Mouse (Mus musculus) limb, embryonic 13.5 days (tissue): Measurements from ENCODE around the gene Slc16a3. TPM values are rescaled to one million over a fixed set of nuclear protein-coding genes. Genes with fewer than 3 reads are reported as not detected.

Experiments used
- ATAC-seq: fragments of 200-750 bp; cut with Nextera tagmentation; 2 replicates; pipeline ENCODE4 v1.8.0; 2017; ENCODE audit warnings: low read depth, moderate number of reproducible peaks, moderate TSS enrichment; ENCODE audit not compliant: low FRiP score
- H3K27ac ChIP-seq: fragments of 300-500 bp; sonication (generic); 2 replicates; pipeline ENCODE4 v1.5.1; 2015; ENCODE audit warnings: inconsistent platforms, mild to moderate bottlenecking, moderate library complexity
- H3K27me3 ChIP-seq: fragments of 300-500 bp; sonication (generic); 2 replicates; pipeline ENCODE4 v1.6.1; 2015; ENCODE audit warnings: mild to moderate bottlenecking, inconsistent platforms
- H3K36me3 ChIP-seq: fragments of 300-500 bp; sonication (generic); 2 replicates; pipeline ENCODE4 v1.6.1; 2015; ENCODE audit warnings: inconsistent platforms, mild to moderate bottlenecking, moderate library complexity
- H3K4me1 ChIP-seq: fragments of 300-500 bp; sonication (generic); 2 replicates; pipeline ENCODE4 v1.6.1; 2015; ENCODE audit warnings: inconsistent platforms
- H3K4me2 ChIP-seq: fragments of 300-500 bp; sonication (generic); replicated peaks from 2 replicates; pipeline ENCODE4 v1.6.1; 2015; ENCODE audit warnings: inconsistent platforms, mild to moderate bottlenecking, moderate library complexity
- H3K4me3 ChIP-seq: fragments of 300-500 bp; sonication (generic); 2 replicates; pipeline ENCODE4 v1.5.1; 2015; ENCODE audit warnings: moderate library complexity, mild to moderate bottlenecking, inconsistent platforms
- H3K9ac ChIP-seq: fragments of 300-500 bp; sonication (generic); 2 replicates; pipeline ENCODE4 v1.6.1; 2015; ENCODE audit warnings: mild to moderate bottlenecking, inconsistent platforms
- H3K9me3 ChIP-seq: fragments of 300-500 bp; sonication (generic); 2 replicates; pipeline ENCODE4 v1.6.1; 2016; ENCODE audit warnings: inconsistent platforms
- WGBS: fragments of 180-500 bp; shearing (Covaris S2); methylation state at CpG from one replicate; pipeline ENCODE4 v1.1.7; 2015; 5-methylcytosine and 5-hydroxymethylcytosine counted together
- polyA plus RNA-seq: library from polyadenylated mRNA; unstranded; fragments of >200 nt; fragmentation: Nextera tagmentation; extraction: Ambion mirVana; gene quantifications from 2 replicates; pipeline ENCODE4 v1.2.1, GENCODE M21; 2015

The Slc16a3 gene
- polyA plus RNA-seq, 1 experiment from 2014 or later, result 94.1 TPM

DNA sequence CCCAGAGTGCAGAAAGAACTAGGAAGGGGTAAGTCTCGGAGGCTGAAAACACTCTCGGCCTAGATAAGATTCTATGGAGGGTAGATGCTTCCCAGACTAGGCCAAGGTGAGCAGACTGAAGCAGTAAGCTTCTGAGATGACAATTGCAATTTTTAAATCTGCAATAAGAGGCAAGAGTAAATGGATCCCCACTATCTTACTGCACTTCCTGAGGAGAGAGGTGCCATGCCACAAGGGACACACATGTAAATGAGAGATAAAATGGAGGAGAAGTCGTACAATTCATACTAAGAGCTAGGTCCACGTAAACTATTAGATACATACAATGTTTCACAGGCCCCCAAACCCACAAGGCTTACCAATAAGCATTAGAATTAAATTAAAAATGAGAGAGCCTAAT lies 19.8 kb upstream of the Slc16a3 start:
- 92% methylated on average over 4 of the region's 4 CpGs for WGBS
- no peak for ATAC-seq
- Histone ChIP-seq H3K27me3 (no peaks in the 10 kb centered on the region), H3K4me1 (no peaks in the 10 kb centered on the region; the same call in 1 of the 2 replicates), H3K9me3 (no peaks in the 10 kb centered on the region), H3K27ac (no peak overlapping the region), H3K36me3 (peaks cover 17% of the 10 kb centered on the region), H3K9ac (no peak overlapping the region), H3K4me2 (no peak overlapping the region), H3K4me3 (no peak overlapping the region)

DNA sequence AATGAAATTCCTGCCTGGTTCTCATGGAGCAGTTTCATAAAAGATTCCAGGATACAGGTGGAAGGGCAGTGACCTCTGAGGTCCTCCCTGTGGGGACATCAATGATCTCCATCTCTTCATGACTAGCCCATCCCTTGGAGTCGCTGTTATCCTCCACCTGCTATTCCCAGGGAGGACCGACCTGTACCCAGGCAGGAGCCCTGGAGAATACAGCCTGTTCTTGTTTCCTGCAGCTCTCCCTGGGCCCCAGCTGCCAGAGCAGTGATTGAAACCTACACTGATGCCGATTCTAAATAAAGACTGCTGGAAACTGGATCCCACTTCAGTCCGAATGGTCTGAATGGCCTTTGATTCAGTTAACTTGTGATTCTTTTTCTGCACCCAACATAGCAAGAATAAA lies 16.8 kb upstream of the Slc16a3 start:
- no peak overlapping the region for H3K4me3 ChIP-seq
- H3K4me2 ChIP-seq, result no peak overlapping the region
- H3K27ac ChIP-seq, result no peak overlapping the region
- no peak for ATAC-seq
- no peaks in the 10 kb centered on the region; the same call in 1 of the 2 replicates for H3K4me1 ChIP-seq
- H3K9me3 ChIP-seq, result no peaks in the 10 kb centered on the region
- 0 out of 2 replicates have a peak, but pooled peaks cover 2% of the 10 kb centered on the region for H3K36me3 ChIP-seq
- H3K27me3 ChIP-seq, result no peaks in the 10 kb centered on the region
- 91% methylated on average over 4 of the region's 4 CpGs for WGBS
- H3K9ac ChIP-seq, result no peak overlapping the region

- no peak within 1 kb of the TSS for H3K27ac ChIP-seq
- peak within 1 kb of the TSS; percentile 78 for H3K4me3 ChIP-seq
- H3K27me3 ChIP-seq, result no peaks in the 10 kb centered on the region
- no peaks in the 10 kb centered on the region for H3K9me3 ChIP-seq
- 10% methylated on average over 44 of the region's 44 CpGs for WGBS
- ATAC-seq, result peak; percentile 87
- peak within 1 kb of the TSS; percentile 73 for H3K4me2 ChIP-seq
- 0 out of 2 replicates have a peak, but pooled peaks cover 2% of the 10 kb centered on the region for H3K36me3 ChIP-seq
- peak within 1 kb of the TSS; percentile 74 for H3K9ac ChIP-seq
- no peaks in the 10 kb centered on the region; the same call in 1 of the 2 replicates for H3K4me1 ChIP-seq
These were observed 15.5 kb upstream of the Slc16a3 start, which contains the start of gene Ccdc57 for GRCm38 (mm10) chr11:120932564-120933398. Ccdc57 (minus strand) TSS chr11:120932872.

GRCm38 (mm10) chr11:120937976-120938375 lies 10.3 kb upstream of the Slc16a3 start:
- no peaks in the 10 kb centered on the region; the same call in 1 of the 2 replicates for H3K4me1 ChIP-seq
- no peaks in the 10 kb centered on the region for H3K27me3 ChIP-seq
- ATAC-seq, result no peak
- H3K27ac ChIP-seq, result no peak overlapping the region
- H3K4me3 ChIP-seq, result no peak overlapping the region
- H3K36me3 ChIP-seq, result no peaks in the 10 kb centered on the region
- no peaks in the 10 kb centered on the region for H3K9me3 ChIP-seq
- no peak overlapping the region for H3K4me2 ChIP-seq
- WGBS, result 97% methylated on average over 1 of the region's 1 CpGs
- H3K9ac ChIP-seq, result no peak overlapping the region

GRCm38 (mm10) chr11:120938795-120939194 lies 9.5 kb upstream of the Slc16a3 start:
- no peaks in the 10 kb centered on the region for H3K4me1 ChIP-seq
- H3K4me2 ChIP-seq, result no peak overlapping the region
- H3K27me3 ChIP-seq, result peaks cover 4% of the 10 kb centered on the region; the same call in 1 of the 2 replicates
- no peak for ATAC-seq
- no peaks in the 10 kb centered on the region for H3K9me3 ChIP-seq
- H3K9ac ChIP-seq, result no peak overlapping the region
- H3K4me3 ChIP-seq, result no peak overlapping the region
- WGBS, result 38% methylated on average over 4 of the region's 4 CpGs
- no peaks in the 10 kb centered on the region for H3K36me3 ChIP-seq
- no peak overlapping the region for H3K27ac ChIP-seq

DNA sequence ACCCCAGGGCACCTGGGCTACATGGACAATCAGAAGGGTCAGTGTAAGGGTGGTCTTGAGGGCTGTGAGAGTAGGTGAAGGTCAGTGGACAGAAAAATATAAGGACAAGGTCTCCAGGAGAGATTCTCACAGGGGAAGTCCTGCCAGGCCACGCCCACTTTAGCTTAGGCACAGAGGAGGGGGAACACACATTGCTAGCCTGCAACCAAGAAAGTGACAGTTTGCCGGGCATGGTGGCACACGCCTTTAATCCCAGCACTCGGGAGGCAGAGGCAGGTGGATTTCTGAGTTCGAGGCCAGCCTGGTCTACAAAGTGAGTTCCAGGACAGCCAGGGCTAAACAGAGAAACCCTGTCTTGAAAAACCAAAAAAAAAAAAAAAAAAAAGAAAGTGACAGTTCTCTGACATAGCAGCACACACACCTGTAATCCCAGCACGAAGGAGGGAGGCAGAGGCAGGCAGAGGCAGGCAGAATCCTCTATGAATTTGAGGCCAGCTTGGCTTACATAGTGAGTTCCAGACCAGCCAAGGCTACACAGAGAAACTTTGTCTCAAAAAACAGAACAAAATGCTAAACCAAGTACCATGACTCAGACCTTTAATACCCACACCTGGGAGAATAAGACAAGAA lies 8.5 kb upstream of the Slc16a3 start:
- Histone ChIP-seq H3K4me1 (no peaks in the 10 kb centered on the region), H3K36me3 (no peaks in the 10 kb centered on the region), H3K27ac (no peak overlapping the region), H3K4me3 (no peak overlapping the region), H3K9ac (no peak overlapping the region), H3K27me3 (peaks cover 7% of the 10 kb centered on the region; the same call in 1 of the 2 replicates), H3K4me2 (no peak overlapping the region), H3K9me3 (no peaks in the 10 kb centered on the region)
- 57% methylated on average over 6 of the region's 6 CpGs for WGBS
- ATAC-seq, result no peak

- Histone ChIP-seq H3K4me3 (no peak overlapping the region), H3K27ac (no peak overlapping the region), H3K4me1 (no peaks in the 10 kb centered on the region), H3K27me3 (peaks cover 7% of the 10 kb centered on the region; the same call in 1 of the 2 replicates), H3K36me3 (no peaks in the 10 kb centered on the region), H3K9me3 (no peaks in the 10 kb centered on the region), H3K9ac (no peak overlapping the region), H3K4me2 (no peak overlapping the region)
- 84% methylated on average over 6 of the region's 6 CpGs for WGBS
- no peak for ATAC-seq
These were observed 7.3 kb upstream of the Slc16a3 start for GRCm38 (mm10) chr11:120940959-120941358.

GRCm38 (mm10) chr11:120945266-120945665 lies 3.0 kb upstream of the Slc16a3 start:
- ATAC-seq, result no peak
- Histone ChIP-seq H3K4me2 (no peak overlapping the region), H3K9me3 (no peaks in the 10 kb centered on the region), H3K27me3 (peaks cover 10% of the 10 kb centered on the region), H3K36me3 (no peaks in the 10 kb centered on the region), H3K4me3 (no peak overlapping the region), H3K4me1 (peaks cover 25% of the 10 kb centered on the region), H3K27ac (no peak overlapping the region), H3K9ac (no peak overlapping the region)
- 87% methylated on average over 7 of the region's 7 CpGs for WGBS

GRCm38 (mm10) chr11:120945926-120946325 lies 2.4 kb upstream of the Slc16a3 start:
- Histone ChIP-seq H3K27me3 (peaks cover 10% of the 10 kb centered on the region), H3K27ac (no peak overlapping the region), H3K4me3 (no peak overlapping the region), H3K36me3 (no peaks in the 10 kb centered on the region), H3K4me1 (peaks cover 29% of the 10 kb centered on the region), H3K9me3 (no peaks in the 10 kb centered on the region), H3K9ac (no peak overlapping the region), H3K4me2 (no peak overlapping the region)
- ATAC-seq, result no peak
- 86% methylated on average over 5 of the region's 5 CpGs for WGBS

GRCm38 (mm10) chr11:120948861-120949851 lies 876 bp downstream of the Slc16a3 start:
- no peaks in the 10 kb centered on the region for H3K9me3 ChIP-seq
- H3K4me1 ChIP-seq, result peaks cover 46% of the 10 kb centered on the region
- ATAC-seq, result peak; percentile 55; the same call in 1 of the 2 replicates
- H3K27ac ChIP-seq, result peak overlapping the region; percentile 73
- under 1% methylated on average over 64 of the region's 75 CpGs for WGBS
- peak overlapping the region; percentile 64 for H3K4me3 ChIP-seq
- peak overlapping the region; percentile 83 for H3K4me2 ChIP-seq
- H3K27me3 ChIP-seq, result peaks cover 3% of the 10 kb centered on the region; the same call in 1 of the 2 replicates
- H3K9ac ChIP-seq, result peak overlapping the region; percentile 80
- 0 out of 2 replicates have a peak, but pooled peaks cover 6% of the 10 kb centered on the region for H3K36me3 ChIP-seq

GRCm38 (mm10) chr11:120949863-120950262 lies 1.6 kb downstream of the Slc16a3 start:
- Histone ChIP-seq H3K9me3 (no peaks in the 10 kb centered on the region), H3K36me3 (peaks cover 11% of the 10 kb centered on the region; the same call in 1 of the 2 replicates), H3K4me3 (peak overlapping the region; percentile 64), H3K9ac (peak overlapping the region; percentile 80), H3K27ac (peak overlapping the region; percentile 73), H3K4me1 (peaks cover 46% of the 10 kb centered on the region), H3K4me2 (peak overlapping the region; percentile 83), H3K27me3 (peaks cover 3% of the 10 kb centered on the region; the same call in 1 of the 2 replicates)
- ATAC-seq, result no peak
- 16% methylated on average over 10 of the region's 10 CpGs for whole genome bisulfite sequencing
